Mouse (Mus musculus): ENCODE measurements at regions not wholly inside any gene's neighbourhood (a gene's known extent, or its start where the extent isn't known, plus 50 kb on each side); places are given as distances from the start of the nearest gene placed in this dataset.

DNA sequence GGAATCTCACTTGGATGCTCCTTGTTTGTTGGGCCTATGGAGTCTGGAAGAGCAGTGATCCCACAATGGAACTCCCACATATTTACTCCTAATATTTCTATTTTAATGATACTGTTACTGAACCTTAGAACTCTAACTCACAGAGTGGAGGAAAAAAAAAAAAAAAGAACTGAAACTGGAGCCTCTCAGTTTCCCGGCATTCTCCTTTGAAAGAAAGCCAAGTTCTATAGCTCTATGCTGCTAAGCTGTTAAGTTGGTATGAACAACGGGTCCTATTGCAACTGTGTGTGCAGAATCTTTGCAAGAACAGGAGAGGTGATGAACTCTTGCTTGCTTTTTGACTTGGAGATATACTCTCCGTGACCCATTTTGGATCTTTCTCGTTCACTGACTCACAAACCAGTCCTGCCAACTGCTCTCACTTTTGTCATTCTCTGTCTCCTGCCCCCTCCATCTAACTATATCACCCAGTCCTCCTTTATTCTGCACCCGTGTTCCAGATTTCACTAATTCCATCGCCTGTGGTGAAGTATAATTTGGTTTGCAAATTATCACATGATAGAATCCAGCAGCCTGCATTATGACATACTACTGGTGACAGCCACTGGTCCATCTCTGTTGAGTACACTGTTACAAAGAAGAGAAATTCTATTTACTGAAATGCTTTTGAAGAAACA, 92.6 kb upstream of the Ctsc start:
- no peak for ATAC-seq (replicated peaks; ENCODE audit: low read depth, poor library complexity, severe bottlenecking)

DNA sequence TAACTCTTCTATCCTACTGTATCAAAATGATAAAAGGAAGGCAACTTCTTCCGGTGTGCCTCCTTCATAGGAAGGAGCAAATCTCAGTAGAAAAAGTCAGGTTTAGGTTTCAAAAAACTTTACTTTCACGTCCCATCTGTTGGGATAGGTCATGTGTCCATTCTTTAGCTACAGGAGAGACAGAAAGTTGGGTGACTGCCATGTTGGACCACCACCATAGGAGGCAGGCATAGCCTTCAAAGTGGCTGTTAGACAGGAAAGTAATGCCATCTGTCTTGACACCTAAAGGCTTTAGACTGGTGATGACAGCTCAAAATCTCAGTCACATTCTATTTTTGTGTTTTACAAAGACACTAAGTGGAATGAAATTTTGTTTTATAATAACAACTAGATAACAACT, 90.3 kb upstream of the Ctsc start:
- ATAC-seq (replicated peaks; ENCODE audit: low read depth, poor library complexity, severe bottlenecking), result no peak

GRCm38 (mm10) chr7:88192771-88193170, 85.1 kb upstream of the Ctsc start:
- peak; percentile 71 for ATAC-seq (replicated peaks; ENCODE audit: low read depth, poor library complexity, severe bottlenecking)

GRCm38 (mm10) chr7:88199043-88199442, 78.8 kb upstream of the Ctsc start:
- ATAC-seq (replicated peaks; ENCODE audit: low read depth, poor library complexity, severe bottlenecking), result no peak

- no peak for ATAC-seq (replicated peaks; ENCODE audit: low read depth, poor library complexity, severe bottlenecking)
Observed at GRCm38 (mm10) chr7:88199929-88200538, 77.9 kb upstream of the Ctsc start.

GRCm38 (mm10) chr7:88201658-88202364, 76.1 kb upstream of the Ctsc start:
- peak; percentile 96 for ATAC-seq (replicated peaks; ENCODE audit: low read depth, poor library complexity, severe bottlenecking)

DNA sequence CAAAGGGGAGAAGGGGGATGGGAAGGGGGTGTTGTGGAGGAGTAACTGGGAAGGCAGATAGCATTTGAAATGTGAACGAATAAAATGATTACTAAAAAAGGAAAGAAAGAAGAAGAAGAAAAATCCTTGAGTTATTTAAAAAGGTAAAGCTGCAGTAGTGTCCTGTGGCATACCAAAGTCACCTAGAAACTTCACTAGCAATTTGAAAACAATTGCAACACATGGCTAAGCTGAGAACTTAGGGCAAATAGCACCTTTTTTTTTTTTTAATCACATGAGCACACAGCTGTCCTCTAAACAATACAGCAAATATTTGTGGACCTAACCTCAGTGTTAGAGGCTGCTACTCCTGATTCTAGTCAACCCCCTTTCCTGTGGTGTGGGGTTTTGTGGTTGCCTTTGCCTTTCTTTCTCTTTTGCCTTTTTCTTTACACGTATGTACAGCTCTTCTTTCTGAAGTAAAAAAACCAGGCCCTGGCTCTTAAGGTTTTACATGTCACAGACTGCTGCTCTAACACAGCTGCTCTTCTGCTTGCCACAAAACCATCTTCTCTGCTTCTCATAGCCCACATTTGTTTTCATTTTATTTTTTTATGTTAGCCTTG, 71.6 kb upstream of the Ctsc start:
- peak; percentile 36 for ATAC-seq (replicated peaks; ENCODE audit: low read depth, poor library complexity, severe bottlenecking)

GRCm38 (mm10) chr7:88206914-88207710, 70.8 kb upstream of the Ctsc start:
- peak; percentile 87 for ATAC-seq (replicated peaks; ENCODE audit: low read depth, poor library complexity, severe bottlenecking)

DNA sequence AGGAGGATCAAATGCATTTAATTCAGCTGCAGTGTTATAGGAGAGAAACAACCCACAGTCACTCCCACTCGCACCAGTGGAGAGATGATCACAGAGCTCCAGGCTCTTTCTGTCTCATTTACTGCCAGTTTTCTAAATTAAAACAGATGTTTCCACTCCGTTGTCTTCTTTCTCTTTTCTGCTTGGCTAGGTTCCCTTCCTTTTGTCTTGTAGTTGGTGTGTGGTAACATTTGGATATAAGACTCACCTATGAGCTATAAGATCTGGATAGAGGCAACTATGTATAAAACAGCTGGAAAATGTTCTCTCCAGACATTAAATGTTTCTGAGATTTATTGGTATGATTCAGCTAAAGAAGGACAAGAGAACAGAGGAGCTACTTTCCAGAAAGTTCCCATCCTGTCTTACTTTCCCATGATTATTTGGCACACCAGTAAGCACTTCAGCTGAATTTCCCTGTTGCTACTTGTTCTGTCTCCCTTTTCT, 63.1 kb upstream of the Ctsc start:
- ATAC-seq (replicated peaks; ENCODE audit: low read depth, poor library complexity, severe bottlenecking), result no peak

- 0 out of 2 replicates have a peak, but pooled peaks have one; percentile 32 for ATAC-seq (replicated peaks; ENCODE audit: low read depth, poor library complexity, severe bottlenecking)
Observed at GRCm38 (mm10) chr7:88215425-88215824, 62.5 kb upstream of the Ctsc start.

GRCm38 (mm10) chr7:88222141-88222540, 55.7 kb upstream of the Ctsc start:
- no peak for ATAC-seq (replicated peaks; ENCODE audit: low read depth, poor library complexity, severe bottlenecking)

DNA sequence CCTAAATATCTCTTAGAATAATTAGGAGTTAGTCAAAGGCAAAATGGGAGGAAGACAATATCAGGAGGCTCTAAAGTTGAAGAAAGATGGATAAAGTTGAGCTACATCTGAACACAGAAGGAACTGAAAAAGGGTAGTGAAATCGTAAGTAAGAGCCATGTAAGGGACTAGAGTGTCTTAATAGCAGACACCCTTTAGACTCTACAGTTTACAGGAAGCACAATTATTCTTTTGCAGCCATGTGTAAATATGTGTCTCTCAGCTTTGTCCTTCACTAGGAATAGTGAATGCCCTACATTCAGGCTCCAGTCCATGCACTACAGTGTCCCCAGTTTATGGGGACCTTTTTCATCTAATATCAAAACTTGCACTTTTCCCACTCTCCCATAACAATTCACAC, 52.1 kb upstream of the Ctsc start:
- ATAC-seq (replicated peaks; ENCODE audit: low read depth, poor library complexity, severe bottlenecking), result peak; percentile 77

All from common myeloid progenitor, adult 5-6 weeks (primary cell).